Mouse (Mus musculus) neural tube, embryonic 13.5 days (tissue): Measurements from ENCODE around the gene Ksr2. TPM values are rescaled to one million over a fixed set of nuclear protein-coding genes. Genes with fewer than 3 reads are reported as not detected.
A peak's percentile ranks its signal among the peaks of the same experiment; 100 is the strongest.

Experiments used
- ATAC-seq: fragments of 200-750 bp; cut with Nextera tagmentation; 2 replicates; pipeline ENCODE4 v1.8.0; 2017; ENCODE audit warnings: low read depth, mild to moderate bottlenecking, moderate TSS enrichment, moderate library complexity
- H3K27ac ChIP-seq: fragments of 300-500 bp; sonication (generic); replicated peaks from 2 replicates; pipeline ENCODE4 v1.5.1; 2015; ENCODE audit warnings: moderate library complexity, mild to moderate bottlenecking, inconsistent platforms
- H3K27me3 ChIP-seq: fragments of 300-500 bp; sonication (generic); 2 replicates; pipeline ENCODE4 v1.6.1; 2015; ENCODE audit warnings: mild to moderate bottlenecking, inconsistent platforms
- H3K36me3 ChIP-seq: fragments of 300-500 bp; sonication (generic); 2 replicates; pipeline ENCODE4 v1.6.1; 2015; ENCODE audit warnings: mild to moderate bottlenecking, inconsistent platforms
- H3K4me1 ChIP-seq: fragments of 300-500 bp; sonication (generic); replicated peaks from 2 replicates; pipeline ENCODE4 v1.6.1; 2015; ENCODE audit warnings: inconsistent platforms
- H3K4me2 ChIP-seq: fragments of 300-500 bp; sonication (generic); 2 replicates; pipeline ENCODE4 v1.6.1; 2015; ENCODE audit warnings: inconsistent platforms, mild to moderate bottlenecking, moderate library complexity
- H3K4me3 ChIP-seq: fragments of 300-500 bp; sonication (generic); 2 replicates; pipeline ENCODE4 v1.5.1; 2015; ENCODE audit warnings: mild to moderate bottlenecking, inconsistent platforms
- H3K9ac ChIP-seq: fragments of 300-500 bp; sonication (generic); 2 replicates; pipeline ENCODE4 v1.6.1; 2015; ENCODE audit warnings: moderate library complexity, mild to moderate bottlenecking, inconsistent platforms
- H3K9me3 ChIP-seq: fragments of 300-500 bp; sonication (generic); 2 replicates; pipeline ENCODE4 v1.6.1; 2016; ENCODE audit warnings: inconsistent platforms
- WGBS: fragments of 180-500 bp; shearing (Covaris S2); methylation state at CpG from one replicate; pipeline ENCODE4 v1.1.7; 2015; 5-methylcytosine and 5-hydroxymethylcytosine counted together
- polyA plus RNA-seq: library from polyadenylated mRNA; unstranded; fragments of >200 nt; fragmentation: Nextera tagmentation; extraction: Ambion mirVana; gene quantifications from 2 replicates; pipeline ENCODE4 v1.2.1, GENCODE M21; 2015

Ksr2 gene
- polyA plus RNA-seq, 1 experiment from 2014 or later = 6.4 TPM

DNA sequence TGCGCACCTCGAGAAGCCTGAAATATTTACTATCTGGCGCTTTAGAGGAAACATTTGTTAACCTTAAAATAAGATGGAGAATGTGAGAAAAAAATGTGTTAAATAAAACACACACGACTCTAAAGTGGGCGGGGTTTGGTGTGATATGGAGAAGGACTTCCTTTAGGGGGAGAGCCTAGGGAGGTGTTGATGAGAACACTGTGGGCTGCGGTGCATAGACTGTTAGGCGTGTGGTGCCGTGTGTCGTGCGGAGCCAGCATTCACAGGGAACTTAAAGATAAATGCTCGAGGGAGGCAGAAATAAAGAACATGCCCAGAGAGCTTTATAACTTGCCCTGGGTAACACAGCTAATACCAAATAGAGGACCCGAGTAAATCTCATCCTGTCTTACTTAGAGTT is 101.6 kb downstream of the Ksr2 start:
- H3K27ac ChIP-seq = no peak overlapping the region
- no peak overlapping the region for H3K4me3 ChIP-seq
- no peaks in the 10 kb centered on the region for H3K9me3 ChIP-seq
- WGBS = 91% methylated on average over 12 of the region's 12 CpGs
- ATAC-seq = no peak
- H3K9ac ChIP-seq = no peak overlapping the region
- H3K36me3 ChIP-seq = no peaks in the 10 kb centered on the region; the same call in 1 of the 2 replicates
- no peak overlapping the region for H3K4me2 ChIP-seq
- H3K27me3 ChIP-seq = no peaks in the 10 kb centered on the region
- H3K4me1 ChIP-seq = peaks cover 11% of the 10 kb centered on the region

DNA sequence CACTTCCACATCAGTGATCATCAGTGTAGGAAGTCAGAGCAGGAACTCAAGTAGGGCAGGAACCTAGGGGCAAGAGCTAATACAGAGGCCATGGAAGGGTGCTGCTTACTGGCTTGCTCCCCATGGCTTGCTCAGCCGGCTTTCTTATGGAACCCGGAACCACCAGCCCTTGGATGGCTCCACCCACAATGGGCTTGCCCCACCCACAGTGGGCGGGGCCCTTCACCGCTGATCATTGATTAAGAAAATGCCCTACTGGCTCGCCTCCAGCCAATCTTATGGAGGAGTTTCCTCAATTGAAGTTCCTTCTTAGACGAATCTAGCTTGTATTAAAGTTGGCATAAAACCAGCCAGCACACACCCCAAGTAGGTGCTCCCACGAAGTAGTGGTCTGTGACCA is 102.1 kb downstream of the Ksr2 start:
- ATAC-seq = no peak
- H3K4me1 ChIP-seq = peaks cover 11% of the 10 kb centered on the region
- no peak overlapping the region for H3K27ac ChIP-seq
- no peaks in the 10 kb centered on the region for H3K9me3 ChIP-seq
- no peak overlapping the region for H3K4me3 ChIP-seq
- no peak overlapping the region for H3K4me2 ChIP-seq
- no peaks in the 10 kb centered on the region for H3K27me3 ChIP-seq
- no peaks in the 10 kb centered on the region; the same call in 1 of the 2 replicates for H3K36me3 ChIP-seq
- no peak overlapping the region for H3K9ac ChIP-seq
- 72% methylated on average over 7 of the region's 7 CpGs for WGBS

DNA sequence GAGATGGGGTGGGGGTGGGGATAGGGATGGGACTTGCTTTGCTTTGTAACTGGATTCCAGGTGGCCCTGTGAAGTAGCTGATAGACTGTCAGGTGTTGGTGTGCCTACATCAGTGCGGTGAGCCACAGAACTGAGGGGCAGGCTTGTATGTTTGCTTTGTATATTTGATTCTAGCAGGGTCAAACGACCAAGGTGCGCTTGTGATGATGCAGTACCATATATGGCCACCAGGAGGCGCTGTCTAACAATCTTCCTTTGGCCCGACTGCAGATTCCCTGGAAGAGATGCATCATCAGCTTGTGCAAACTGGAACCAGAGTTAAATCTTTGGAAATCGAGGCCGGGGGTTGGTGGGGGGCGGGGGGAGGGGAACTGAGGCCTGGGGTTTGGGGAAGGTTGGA is 102.8 kb downstream of the Ksr2 start:
- Histone ChIP-seq H3K27ac (no peak overlapping the region), H3K4me3 (no peak overlapping the region), H3K9me3 (no peaks in the 10 kb centered on the region), H3K36me3 (no peaks in the 10 kb centered on the region; the same call in 1 of the 2 replicates), H3K4me1 (peaks cover 11% of the 10 kb centered on the region), H3K4me2 (no peak overlapping the region), H3K9ac (no peak overlapping the region), H3K27me3 (no peaks in the 10 kb centered on the region)
- ATAC-seq = 0 out of 2 replicates have a peak, but pooled peaks have one; percentile 7
- WGBS = 6% methylated on average over 8 of the region's 8 CpGs

DNA sequence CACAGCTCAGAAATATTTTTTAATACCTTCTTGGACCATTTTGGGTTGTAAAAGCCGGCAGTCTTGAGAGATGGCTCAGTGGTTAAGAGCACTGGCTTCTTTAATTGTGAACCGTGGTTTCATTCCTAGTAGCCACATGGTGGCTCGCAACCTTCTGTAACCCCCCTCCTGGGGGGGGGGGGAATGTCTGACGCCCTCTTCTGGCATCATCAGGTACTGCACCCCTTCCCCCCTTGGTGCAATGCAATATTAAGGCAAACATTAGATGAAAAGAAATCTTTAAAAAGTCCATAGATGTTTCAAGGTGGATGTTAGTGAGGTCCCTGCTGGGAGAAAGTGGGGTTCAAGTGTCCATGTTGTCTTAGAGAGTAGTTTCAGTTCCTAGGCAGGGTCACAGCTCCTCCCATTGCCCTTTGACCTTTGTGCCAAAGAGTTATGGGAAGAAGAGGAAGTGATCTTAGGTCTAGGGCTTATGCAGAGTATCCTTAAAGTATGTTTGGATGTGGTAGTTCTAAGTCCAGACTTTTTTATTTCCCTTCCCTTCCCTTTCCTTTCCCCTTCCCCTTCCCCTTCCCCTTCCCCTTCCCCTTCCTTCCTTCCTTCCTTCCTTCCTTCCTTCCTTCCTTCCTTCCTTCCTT is 106.2 kb downstream of the Ksr2 start:
- H3K4me1 ChIP-seq = peaks cover 11% of the 10 kb centered on the region
- no peak overlapping the region for H3K4me3 ChIP-seq
- no peak overlapping the region for H3K27ac ChIP-seq
- WGBS = 42% methylated on average over 4 of the region's 4 CpGs
- ATAC-seq = no peak
- H3K27me3 ChIP-seq = no peaks in the 10 kb centered on the region
- no peaks in the 10 kb centered on the region for H3K9me3 ChIP-seq
- no peak overlapping the region for H3K9ac ChIP-seq
- H3K36me3 ChIP-seq = no peaks in the 10 kb centered on the region
- H3K4me2 ChIP-seq = no peak overlapping the region

DNA sequence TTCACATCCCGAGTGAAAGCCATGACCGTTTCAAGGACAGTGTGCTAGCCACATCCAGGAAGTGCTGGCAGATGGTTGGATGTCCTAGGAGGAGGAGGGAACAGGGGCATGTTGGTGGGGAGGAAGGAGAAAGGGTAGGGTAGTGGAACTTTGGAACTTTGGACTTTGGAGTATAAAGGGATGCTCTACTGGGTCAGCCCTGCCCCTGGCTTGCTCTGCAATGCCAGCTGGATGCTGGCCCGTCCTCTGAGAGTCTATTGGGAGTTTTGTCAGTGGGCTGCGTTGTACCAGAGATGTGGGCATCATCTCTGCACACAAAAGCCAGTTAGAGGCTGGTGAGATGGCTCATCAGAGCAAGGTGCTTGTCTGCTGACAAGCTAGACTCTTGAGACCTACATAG is 107.4 kb downstream of the Ksr2 start:
- 79% methylated on average over 4 of the region's 4 CpGs for WGBS
- no peak overlapping the region for H3K4me3 ChIP-seq
- ATAC-seq = no peak

DNA sequence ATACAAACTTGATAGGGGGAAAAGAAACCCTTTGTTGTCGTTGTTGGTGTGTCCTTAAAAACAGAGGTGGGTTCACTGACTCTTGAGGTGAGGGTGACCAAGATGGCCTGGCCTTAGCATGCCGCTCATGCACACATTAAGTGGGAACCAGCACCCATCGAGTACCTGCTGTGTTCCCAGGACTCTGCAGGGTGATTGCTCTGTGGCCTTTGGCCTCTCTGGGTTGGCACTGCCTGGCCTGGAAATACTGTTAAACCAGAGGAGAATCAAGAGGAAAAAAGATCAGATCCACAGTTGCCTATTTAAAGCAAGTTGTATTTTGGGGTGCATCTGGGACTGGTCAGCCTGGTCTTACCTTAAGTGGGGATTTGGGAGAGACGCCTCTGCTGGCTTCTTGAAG is 107.9 kb downstream of the Ksr2 start:
- H3K9me3 ChIP-seq = no peaks in the 10 kb centered on the region
- H3K4me3 ChIP-seq = no peak overlapping the region
- no peak for ATAC-seq
- 87% methylated on average over 4 of the region's 4 CpGs for WGBS
- no peaks in the 10 kb centered on the region for H3K27me3 ChIP-seq
- H3K9ac ChIP-seq = no peak overlapping the region
- H3K4me1 ChIP-seq = peaks cover 11% of the 10 kb centered on the region
- no peak overlapping the region for H3K27ac ChIP-seq
- H3K36me3 ChIP-seq = no peaks in the 10 kb centered on the region
- no peak overlapping the region for H3K4me2 ChIP-seq

More for the DNA sequence above, 107.4 kb downstream of the Ksr2 start:
- Histone ChIP-seq H3K9me3 (no peaks in the 10 kb centered on the region), H3K27ac (no peak overlapping the region), H3K9ac (no peak overlapping the region), H3K27me3 (no peaks in the 10 kb centered on the region), H3K4me1 (peaks cover 11% of the 10 kb centered on the region), H3K4me2 (no peak overlapping the region), H3K36me3 (no peaks in the 10 kb centered on the region)

DNA sequence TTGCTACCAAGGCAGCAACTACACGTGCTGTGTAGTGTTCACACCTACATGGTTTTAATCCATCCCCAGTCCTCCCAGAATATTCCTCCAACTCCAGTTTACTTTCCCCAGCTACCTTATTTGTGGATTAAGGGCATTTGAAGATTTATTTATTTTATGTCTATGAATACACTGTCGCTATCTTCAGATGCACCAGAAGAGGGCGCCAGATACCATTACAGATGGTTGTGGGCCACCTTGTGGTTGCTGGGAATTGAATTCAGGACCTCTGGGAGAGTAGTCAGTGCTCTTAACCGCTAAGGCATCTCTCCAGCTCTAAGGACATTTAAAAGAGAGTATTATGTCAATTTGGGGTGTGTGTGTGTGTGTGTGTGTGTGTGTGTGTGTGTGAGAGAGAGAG is 108.7 kb downstream of the Ksr2 start:
- Histone ChIP-seq H3K27ac (no peak overlapping the region), H3K4me1 (peaks cover 11% of the 10 kb centered on the region), H3K9me3 (no peaks in the 10 kb centered on the region), H3K9ac (no peak overlapping the region), H3K27me3 (no peaks in the 10 kb centered on the region), H3K4me3 (no peak overlapping the region), H3K36me3 (no peaks in the 10 kb centered on the region), H3K4me2 (no peak overlapping the region)
- no peak for ATAC-seq
- 71% methylated on average over 4 of the region's 4 CpGs for WGBS

DNA sequence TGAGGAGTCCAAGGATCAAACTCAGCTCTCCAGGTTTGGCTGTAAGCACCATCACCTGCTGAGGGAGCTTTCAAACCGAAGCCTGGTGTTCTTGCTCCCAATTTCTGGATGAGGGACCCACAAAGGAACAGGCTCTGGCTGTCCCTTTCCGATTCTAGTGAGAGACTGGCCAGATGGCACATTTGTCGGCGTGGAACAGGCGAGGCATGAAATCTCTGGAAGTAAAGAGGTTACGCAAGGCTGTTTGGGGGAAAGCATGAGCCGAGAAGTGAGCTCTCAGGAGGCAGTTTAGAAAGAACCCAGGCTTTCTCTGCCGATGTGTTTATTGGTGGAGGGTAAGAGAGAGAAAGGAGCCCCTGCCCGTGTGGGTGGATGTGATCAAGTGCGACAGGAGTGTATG is 109.2 kb downstream of the Ksr2 start:
- no peaks in the 10 kb centered on the region for H3K36me3 ChIP-seq
- no peak overlapping the region for H3K27ac ChIP-seq
- 75% methylated on average over 10 of the region's 10 CpGs for WGBS
- H3K27me3 ChIP-seq = no peaks in the 10 kb centered on the region
- H3K4me1 ChIP-seq = peaks cover 6% of the 10 kb centered on the region
- no peak overlapping the region for H3K4me2 ChIP-seq
- ATAC-seq = no peak
- no peak overlapping the region for H3K4me3 ChIP-seq
- no peaks in the 10 kb centered on the region for H3K9me3 ChIP-seq
- H3K9ac ChIP-seq = no peak overlapping the region

DNA sequence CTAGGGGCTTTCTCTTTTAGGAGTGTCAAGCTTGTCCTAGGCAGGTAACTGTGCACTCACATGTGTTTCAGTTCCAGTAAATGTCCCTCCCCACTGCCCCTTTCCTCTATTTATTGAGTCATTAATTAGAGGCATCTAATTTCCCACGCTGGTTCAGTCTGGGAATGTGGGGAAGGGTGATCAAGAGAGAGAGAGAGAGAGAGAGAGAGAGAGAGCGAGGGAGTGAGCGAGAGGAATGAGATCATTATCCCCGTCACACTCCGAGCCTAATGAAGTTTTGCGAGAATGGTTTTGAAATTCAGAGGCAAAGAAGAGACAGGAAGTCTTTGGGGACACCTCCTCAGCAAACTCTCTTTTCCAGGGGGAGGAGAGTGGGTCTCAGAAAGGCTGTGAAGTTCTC is 117.2 kb downstream of the Ksr2 start:
- Histone ChIP-seq H3K4me2 (no peak overlapping the region), H3K9me3 (no peaks in the 10 kb centered on the region), H3K27ac (no peak overlapping the region), H3K9ac (no peak overlapping the region), H3K4me3 (no peak overlapping the region), H3K4me1 (peaks cover 15% of the 10 kb centered on the region), H3K27me3 (peaks cover 20% of the 10 kb centered on the region), H3K36me3 (no peaks in the 10 kb centered on the region)
- ATAC-seq = no peak; the same call in 1 of the 2 replicates
- 33% methylated on average over 6 of the region's 6 CpGs for WGBS

DNA sequence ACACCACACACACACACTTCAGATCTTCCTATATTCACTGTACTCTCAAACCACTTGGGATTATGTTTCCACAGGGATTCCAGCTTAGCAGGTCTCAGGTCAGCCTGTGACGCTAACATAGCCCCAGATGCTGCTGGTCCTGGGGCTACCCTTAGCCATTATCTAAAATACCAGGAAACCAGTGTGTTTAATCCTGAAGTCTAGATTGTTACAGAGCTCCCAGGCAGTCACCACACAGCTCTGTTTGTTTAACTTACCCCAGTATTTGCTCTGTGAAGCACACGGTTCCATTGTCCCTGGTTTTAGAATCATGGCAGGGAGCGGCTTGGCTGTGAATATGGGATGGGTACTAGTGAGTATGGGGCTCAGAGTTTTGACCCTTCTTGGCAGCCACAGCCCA is 125.4 kb downstream of the Ksr2 start:
- no peak overlapping the region for H3K4me3 ChIP-seq
- H3K27ac ChIP-seq = no peak overlapping the region
- H3K4me1 ChIP-seq = peaks cover 18% of the 10 kb centered on the region
- H3K36me3 ChIP-seq = peaks cover 12% of the 10 kb centered on the region; the same call in 1 of the 2 replicates
- no peak overlapping the region for H3K9ac ChIP-seq
- WGBS = 81% methylated on average over 3 of the region's 3 CpGs
- no peak overlapping the region for H3K4me2 ChIP-seq
- peaks cover 5% of the 10 kb centered on the region; the same call in 1 of the 2 replicates for H3K27me3 ChIP-seq
- H3K9me3 ChIP-seq = peaks cover 5% of the 10 kb centered on the region; the same call in 1 of the 2 replicates
- ATAC-seq = no peak

DNA sequence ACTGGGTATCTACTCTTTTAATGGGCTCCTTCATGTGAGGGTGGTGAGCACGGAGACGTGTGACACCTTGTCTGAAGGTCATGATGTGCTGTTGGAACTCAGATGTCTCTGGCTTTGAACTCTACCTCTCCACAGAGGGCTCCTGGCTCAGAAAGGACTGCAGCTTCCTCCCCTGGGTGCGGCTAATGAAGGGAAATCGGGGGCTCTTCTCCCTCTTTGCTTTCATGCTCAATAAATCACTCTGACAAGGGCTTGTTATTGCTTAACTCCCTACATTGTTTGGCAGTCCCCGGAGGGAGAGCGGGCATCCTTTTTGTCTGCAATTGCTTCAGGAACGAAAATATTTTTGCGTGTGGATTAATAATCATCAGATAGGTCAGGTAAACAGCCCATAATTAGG is 127.9 kb downstream of the Ksr2 start:
- Histone ChIP-seq H3K9ac (no peak overlapping the region), H3K27ac (no peak overlapping the region), H3K27me3 (no peaks in the 10 kb centered on the region), H3K9me3 (peaks cover 5% of the 10 kb centered on the region; the same call in 1 of the 2 replicates), H3K4me1 (peaks cover 12% of the 10 kb centered on the region), H3K36me3 (peaks cover 12% of the 10 kb centered on the region; the same call in 1 of the 2 replicates), H3K4me3 (no peak overlapping the region), H3K4me2 (no peak overlapping the region)
- ATAC-seq = no peak
- WGBS = 19% methylated on average over 8 of the region's 8 CpGs

DNA sequence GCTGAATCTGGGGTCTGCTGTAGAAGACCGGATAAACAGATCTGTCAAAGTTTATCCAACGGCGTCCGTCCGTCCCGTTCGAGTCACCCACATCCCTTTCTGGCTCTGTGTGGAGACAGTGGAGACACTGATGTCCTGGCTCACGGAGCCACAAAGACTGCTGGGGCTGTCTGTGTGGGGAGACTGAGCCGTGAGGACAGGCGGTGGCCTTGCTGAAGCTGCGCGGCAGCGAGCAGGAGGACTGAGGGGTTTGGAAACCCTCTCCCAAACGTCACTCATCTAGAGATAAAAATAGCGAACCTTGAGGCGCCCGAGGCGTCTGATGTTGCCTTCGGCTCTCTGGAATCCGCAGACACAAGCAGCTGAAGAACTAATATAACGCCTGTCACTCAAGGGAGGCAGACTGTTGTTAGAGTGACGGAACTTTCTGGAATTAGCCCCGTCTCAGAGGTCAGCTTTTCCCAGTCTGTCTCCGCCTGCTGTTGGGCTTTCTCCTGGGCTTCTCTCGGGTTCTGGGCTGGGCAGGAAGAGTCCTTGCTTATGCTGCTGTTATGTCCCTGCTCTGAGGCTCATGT is 133.0 kb downstream of the Ksr2 start:
- Histone ChIP-seq H3K4me2 (no peak overlapping the region), H3K9me3 (peaks cover 5% of the 10 kb centered on the region; the same call in 1 of the 2 replicates), H3K27me3 (no peaks in the 10 kb centered on the region), H3K36me3 (peaks cover 12% of the 10 kb centered on the region; the same call in 1 of the 2 replicates), H3K9ac (no peak overlapping the region), H3K4me3 (no peak overlapping the region), H3K4me1 (peaks cover 3% of the 10 kb centered on the region), H3K27ac (no peak overlapping the region)
- no peak for ATAC-seq
- 88% methylated on average over 25 of the region's 25 CpGs for WGBS
